16 mouse cellular contexts compared by ENCODE assay signal in genomic region chr14:14352606-14353005, GRCm38 (mm10). TPM values are rescaled to one million over a fixed set of nuclear protein-coding genes. Genes with fewer than 3 reads are reported as not detected.
DNase-seq lines count a peak whose midpoint lies in the region; ATAC-seq lines count a peak whose summit lies in the region.
"Had no signal": no experiment of that assay in that cellular context is flagged by ENCODE, and none has a peak within 500 bp of the region (broad histone marks: within the 10 kb centered on the region; RNA-seq: fewer than 3 reads in every experiment).

No protein-coding gene starts in this region.

- WGBS in forebrain, embryonic 13.5 days = 74% methylated on average over 6 of the region's 6 CpGs
- 80% methylated on average over 6 of the region's 6 CpGs for WGBS in forebrain, embryonic 11.5 days
- 66% methylated on average over 6 of the region's 6 CpGs for WGBS in neural tube, embryonic 15.5 days
- WGBS in forebrain, embryonic 14.5 days = 69% methylated on average over 6 of the region's 6 CpGs

- no peak overlapping the region for H3K27ac ChIP-seq in forebrain, embryonic 13.5 days
- no peak overlapping the region for H3K27ac ChIP-seq in forebrain, embryonic 11.5 days (ENCODE audit: low read depth, low read length)
- H3K27ac ChIP-seq in neural tube, embryonic 15.5 days (replicated peaks) = no peak overlapping the region
- no peak overlapping the region for H3K27ac ChIP-seq in forebrain, embryonic 14.5 days (ENCODE audit: low read depth, low read length)
- H3K27ac ChIP-seq: heart, adult 2 months; hindbrain, embryonic 13.5 days; kidney, postnatal 0 days had no signal

- H3K9ac ChIP-seq in forebrain, embryonic 13.5 days = no peak overlapping the region
- H3K9ac ChIP-seq in forebrain, embryonic 11.5 days (ENCODE audit: low read length) = no peak overlapping the region
- no peak overlapping the region for H3K9ac ChIP-seq in neural tube, embryonic 15.5 days (replicated peaks)
- no peak overlapping the region for H3K9ac ChIP-seq in forebrain, embryonic 14.5 days (ENCODE audit: low read length)
- H3K9ac ChIP-seq: hindbrain, embryonic 13.5 days had no signal

- no peak for DNase-seq in forebrain, embryonic 11.5 days (ENCODE audit: low spot score)
- DNase-seq in neural tube, embryonic 10.5 days (ENCODE audit: extremely low spot score, low spot score) = peak; percentile 18
- no peak for DNase-seq in forebrain, embryonic 14.5 days (ENCODE audit: low spot score)
- DNase-seq in splenic B cell, adult 2 months (ENCODE audit: low read depth, low spot score) = peak; percentile 54
- DNase-seq in ovary, postnatal 10 days (ENCODE audit: low spot score) = no peak
- no peak for DNase-seq in thymus, postnatal 36 days
- DNase-seq: cerebellum, adult 8-10 months; heart, adult 2 months; lung, postnatal 10 days; thymus, postnatal 14 days had no signal

- H3K4me3 ChIP-seq in forebrain, embryonic 13.5 days = no peak overlapping the region
- H3K4me3 ChIP-seq in forebrain, embryonic 11.5 days (ENCODE audit: low read depth, low read length) = no peak overlapping the region
- H3K4me3 ChIP-seq in neural tube, embryonic 15.5 days (replicated peaks) = no peak overlapping the region
- H3K4me3 ChIP-seq in forebrain, embryonic 14.5 days (ENCODE audit: low read depth, low read length) = no peak overlapping the region
- H3K4me3 ChIP-seq: heart, adult 2 months; hindbrain, embryonic 13.5 days had no signal

- peaks cover 59% of the 10 kb centered on the region for H3K9me3 ChIP-seq in forebrain, embryonic 13.5 days (replicated peaks)
- peaks cover 33% of the 10 kb centered on the region for H3K9me3 ChIP-seq in forebrain, embryonic 11.5 days (ENCODE audit: control insufficient read depth, low read length)
- H3K9me3 ChIP-seq in neural tube, embryonic 15.5 days (replicated peaks) = peaks cover 16% of the 10 kb centered on the region; the same call in 1 of the 2 replicates
- H3K9me3 ChIP-seq in forebrain, embryonic 14.5 days (replicated peaks; ENCODE audit: control insufficient read depth, low read length) = peaks cover 37% of the 10 kb centered on the region

- peak; percentile 29; the same call in 1 of the 2 replicates for ATAC-seq in forebrain, embryonic 13.5 days
- ATAC-seq in forebrain, embryonic 11.5 days (replicated peaks; ENCODE audit: low FRiP score) = no peak
- ATAC-seq in neural tube, embryonic 15.5 days (ENCODE audit: low FRiP score) = no peak
- peak; percentile 21 for ATAC-seq in forebrain, embryonic 14.5 days

- H3K4me1 ChIP-seq in forebrain, embryonic 13.5 days = no peaks in the 10 kb centered on the region
- no peaks in the 10 kb centered on the region for H3K4me1 ChIP-seq in forebrain, embryonic 11.5 days (replicated peaks; ENCODE audit: control insufficient read depth, insufficient read depth, low read length)
- no peaks in the 10 kb centered on the region for H3K4me1 ChIP-seq in neural tube, embryonic 15.5 days
- H3K4me1 ChIP-seq in forebrain, embryonic 14.5 days (ENCODE audit: control insufficient read depth, insufficient read depth, low read length) = no peaks in the 10 kb centered on the region
- H3K4me1 ChIP-seq: hindbrain, embryonic 13.5 days had no signal

- H3K4me2 ChIP-seq in forebrain, embryonic 13.5 days = no peak overlapping the region
- H3K4me2 ChIP-seq in forebrain, embryonic 11.5 days (ENCODE audit: low read depth, low read length, severe bottlenecking) = no peak overlapping the region
- no peak overlapping the region for H3K4me2 ChIP-seq in neural tube, embryonic 15.5 days
- no peak overlapping the region for H3K4me2 ChIP-seq in forebrain, embryonic 14.5 days (ENCODE audit: low read length)
- H3K4me2 ChIP-seq: hindbrain, embryonic 13.5 days had no signal

- no peaks in the 10 kb centered on the region for H3K27me3 ChIP-seq in forebrain, embryonic 13.5 days
- H3K27me3 ChIP-seq in forebrain, embryonic 11.5 days (ENCODE audit: control insufficient read depth, insufficient read depth, low read length) = no peaks in the 10 kb centered on the region
- H3K27me3 ChIP-seq in neural tube, embryonic 15.5 days (replicated peaks) = no peaks in the 10 kb centered on the region
- H3K27me3 ChIP-seq in forebrain, embryonic 14.5 days (replicated peaks; ENCODE audit: control insufficient read depth, insufficient read depth, low read length) = no peaks in the 10 kb centered on the region
- no peaks in the 10 kb centered on the region for H3K27me3 ChIP-seq in splenic B cell, adult 2 months (ENCODE audit: control insufficient read depth, insufficient read depth, low read length, poor library complexity, severe bottlenecking)
- H3K27me3 ChIP-seq: hindbrain, embryonic 13.5 days had no signal

- H3K36me3 ChIP-seq in forebrain, embryonic 13.5 days (ENCODE audit: poor library complexity, severe bottlenecking) = peaks cover 12% of the 10 kb centered on the region; the same call in 1 of the 2 replicates
- peaks cover 1% of the 10 kb centered on the region; the same call in 1 of the 2 replicates for H3K36me3 ChIP-seq in forebrain, embryonic 11.5 days (ENCODE audit: control insufficient read depth, insufficient read depth, low read length)
- peaks cover 5% of the 10 kb centered on the region; the same call in 1 of the 2 replicates for H3K36me3 ChIP-seq in neural tube, embryonic 15.5 days
- no peaks in the 10 kb centered on the region for H3K36me3 ChIP-seq in forebrain, embryonic 14.5 days (ENCODE audit: control insufficient read depth, insufficient read depth, low read length)
- no peaks in the 10 kb centered on the region for H3K36me3 ChIP-seq in splenic B cell, adult 2 months (ENCODE audit: control insufficient read depth, insufficient read depth, low read length, poor library complexity, severe bottlenecking)
- H3K36me3 ChIP-seq: hindbrain, embryonic 13.5 days had no signal

RNA-seq across cellular contexts. Expression of gene Il3ra, which starts 6.5 kb away (rescaled TPM):
- polyA plus RNA-seq in forebrain, embryonic 13.5 days (2015; fragmentation: Nextera tagmentation; extraction: Ambion mirVana) = 1.0 and 1.2 TPM in 2 replicates
- polyA plus RNA-seq in forebrain, embryonic 11.5 days (2014; fragmentation: Nextera tagmentation; extraction: Ambion mirVana) = 1.8 and 3.2 TPM in 2 replicates
- polyA plus RNA-seq in neural tube, embryonic 15.5 days (2015; fragmentation: Nextera tagmentation; extraction: Ambion mirVana) = 2.9 and 4.3 TPM in 2 replicates
- polyA plus RNA-seq in forebrain, embryonic 14.5 days (2014; fragmentation: Nextera tagmentation; extraction: Ambion mirVana) = 1.5 and 1.9 TPM in 2 replicates

RNA-seq across cellular contexts. Expression of gene Olfr31, which starts 30.0 kb away (rescaled TPM):
- polyA plus RNA-seq in forebrain, embryonic 13.5 days (2015; fragmentation: Nextera tagmentation; extraction: Ambion mirVana) = not detected in 2 replicates
- not detected in 2 replicates for polyA plus RNA-seq in forebrain, embryonic 11.5 days (2014; fragmentation: Nextera tagmentation; extraction: Ambion mirVana)
- polyA plus RNA-seq in neural tube, embryonic 15.5 days (2015; fragmentation: Nextera tagmentation; extraction: Ambion mirVana) = 0.04 TPM in 1 of 2 replicates, not detected in the other
- polyA plus RNA-seq in forebrain, embryonic 14.5 days (2014; fragmentation: Nextera tagmentation; extraction: Ambion mirVana) = not detected in 2 replicates
- polyA plus RNA-seq: embryonic facial prominence, embryonic 14.5 days; heart, adult 2 months; kidney, postnatal 0 days; liver, adult 2 months had no signal

RNA-seq across cellular contexts. Expression of gene Olfr721-ps1, which starts 48.5 kb away (rescaled TPM):
- not detected in 2 replicates for polyA plus RNA-seq in forebrain, embryonic 13.5 days (2015; fragmentation: Nextera tagmentation; extraction: Ambion mirVana)
- polyA plus RNA-seq in forebrain, embryonic 11.5 days (2014; fragmentation: Nextera tagmentation; extraction: Ambion mirVana) = not detected in 2 replicates
- polyA plus RNA-seq in neural tube, embryonic 15.5 days (2015; fragmentation: Nextera tagmentation; extraction: Ambion mirVana) = not detected in 2 replicates
- not detected in 2 replicates for polyA plus RNA-seq in forebrain, embryonic 14.5 days (2014; fragmentation: Nextera tagmentation; extraction: Ambion mirVana)
- polyA plus RNA-seq: heart, adult 2 months; hindbrain, embryonic 13.5 days; kidney, postnatal 0 days; liver, adult 2 months had no signal

Comparison
In these comparisons a context has a peak if more than half of its experiments do, and no peak if none do; other contexts are left out.
1. ATAC-seq: peak in forebrain, embryonic 13.5 days (single experiment) and forebrain, embryonic 14.5 days (single experiment); none in forebrain, embryonic 11.5 days (single experiment) and neural tube, embryonic 15.5 days (single experiment).
2. DNase-seq: peak in neural tube, embryonic 10.5 days (single experiment) and splenic B cell, adult 2 months (single experiment); none in forebrain, embryonic 11.5 days (single experiment), forebrain, embryonic 14.5 days (single experiment), ovary, postnatal 10 days (single experiment) and thymus, postnatal 36 days (0 of 2).